Mouse (Mus musculus) kidney, adult 9 months (tissue): ENCODE results near the gene Akap2.
A peak's percentile ranks its signal among the peaks of the same experiment; 100 is the strongest.

Experiments used
- DNase-seq: peaks from one replicate; pipeline ENCODE4 v3.0.0; 2022

Gene Akap2

GRCm38 (mm10) chr4:57839343-57839742 lies 121.9 kb downstream of the Akap2 start:
- DNase-seq, result no peak

GRCm38 (mm10) chr4:57841911-57842310 lies 124.5 kb downstream of the Akap2 start:
- no peak for DNase-seq

GRCm38 (mm10) chr4:57842472-57843305 lies 125.2 kb downstream of the Akap2 start:
- peak; percentile 61 for DNase-seq

- peak; percentile 96 for DNase-seq
Measured at GRCm38 (mm10) chr4:57845031-57845431, 127.6 kb downstream of the Akap2 start.

DNA sequence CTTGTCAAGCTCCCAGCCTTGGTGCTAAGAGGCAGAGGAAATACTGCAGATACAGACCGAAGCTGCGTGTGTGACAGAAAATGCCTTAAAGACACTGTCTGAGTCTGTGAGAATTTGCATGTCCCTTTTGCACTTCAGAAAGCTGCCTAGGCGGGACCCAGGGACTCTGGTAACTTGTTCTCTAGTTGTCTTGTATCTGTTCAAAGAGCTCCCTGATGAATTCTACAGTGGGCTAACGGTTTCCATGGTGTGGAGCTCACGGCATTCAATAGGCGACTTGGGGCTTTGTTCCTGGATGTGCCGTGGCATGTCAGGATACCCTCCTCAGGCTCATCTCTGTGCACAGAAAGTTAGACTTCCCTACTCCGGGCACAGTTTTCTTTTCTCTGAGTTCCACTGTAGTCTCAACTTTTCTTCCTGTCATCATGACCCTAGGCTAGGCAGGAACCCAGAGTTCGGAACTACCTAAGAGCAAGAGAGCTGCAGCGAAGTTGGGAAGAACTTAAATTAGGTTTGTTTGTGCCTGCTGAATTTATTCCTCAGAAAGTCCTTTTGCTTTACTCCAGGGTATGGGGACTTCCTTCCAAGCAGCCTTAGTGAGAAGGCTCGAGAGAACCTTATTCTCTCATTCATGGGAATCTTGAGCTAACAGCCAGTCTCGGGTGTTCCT lies 128.2 kb downstream of the Akap2 start:
- DNase-seq, result no peak

DNA sequence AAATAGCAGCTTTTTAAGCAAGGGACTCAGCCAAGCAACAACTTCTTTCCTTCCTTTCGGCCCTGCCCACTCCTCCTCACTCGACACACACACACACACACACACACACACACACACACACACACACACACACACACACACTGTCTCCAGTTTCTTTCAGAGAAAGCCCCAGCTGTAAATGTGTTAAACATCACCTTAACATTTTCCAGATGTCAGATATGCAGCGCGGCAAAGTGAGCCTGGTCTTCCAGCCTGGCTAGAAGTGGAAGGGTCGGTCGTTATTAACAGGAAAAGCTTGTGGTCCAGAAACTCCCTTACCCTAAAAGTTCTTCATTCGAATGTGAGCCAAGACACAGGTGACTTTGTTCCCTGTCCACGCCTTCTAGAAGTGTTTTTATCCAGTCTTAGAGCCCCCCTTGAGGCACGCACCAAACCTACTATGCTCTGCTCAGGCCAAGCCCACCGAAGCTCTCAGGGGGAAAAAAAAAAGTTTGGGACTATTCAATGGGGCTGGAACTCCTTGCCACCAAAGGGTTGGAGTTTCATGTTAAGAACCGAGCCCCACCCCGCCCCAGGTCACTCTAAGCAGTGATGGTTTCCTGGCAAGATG lies 129.0 kb downstream of the Akap2 start:
- no peak for DNase-seq

DNA sequence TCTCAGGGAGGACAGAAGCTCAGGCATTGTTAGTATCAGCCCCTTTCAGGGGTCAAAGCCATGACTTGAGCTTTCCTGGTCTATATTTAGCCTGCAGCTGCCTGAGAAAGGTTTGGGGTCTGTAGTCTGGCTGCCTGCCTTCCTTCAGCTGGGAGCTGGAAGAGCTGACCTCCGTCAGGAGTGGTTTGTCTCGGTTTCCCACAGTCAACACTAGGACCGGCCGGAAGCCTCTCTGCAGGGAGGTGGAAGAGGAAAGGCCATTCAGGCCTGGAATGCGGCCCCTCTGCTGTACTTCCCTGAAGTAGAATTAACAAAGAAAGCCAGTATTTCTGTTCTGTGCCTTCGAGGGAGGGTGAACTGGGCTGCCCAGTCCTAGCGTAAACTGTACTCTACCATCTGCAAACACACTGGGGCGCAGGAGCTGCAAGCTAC lies 129.6 kb downstream of the Akap2 start:
- peak; percentile 57 for DNase-seq

- DNase-seq, result no peak
Measured at GRCm38 (mm10) chr4:57847676-57848075, 130.2 kb downstream of the Akap2 start.

DNA sequence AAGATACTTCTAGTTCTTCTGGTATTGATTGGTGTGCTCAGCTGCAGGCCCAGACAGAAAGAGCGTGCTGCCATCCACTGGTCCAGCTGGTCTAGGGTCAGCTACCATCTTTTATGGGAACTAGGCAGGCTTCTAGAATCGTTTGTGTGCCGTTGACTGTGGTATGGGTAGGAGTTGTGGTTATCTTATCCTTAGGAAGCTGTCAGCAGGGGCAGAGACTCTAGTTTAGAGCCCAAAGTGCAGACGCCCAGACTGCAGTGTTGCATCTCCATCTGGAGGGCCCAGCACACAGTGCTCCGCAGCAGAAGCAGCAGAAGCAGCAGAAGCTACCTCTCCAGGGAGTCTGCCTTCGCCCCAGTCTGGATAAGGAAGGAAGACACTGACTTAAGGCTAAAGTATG lies 132.0 kb downstream of the Akap2 start:
- DNase-seq, result no peak

DNA sequence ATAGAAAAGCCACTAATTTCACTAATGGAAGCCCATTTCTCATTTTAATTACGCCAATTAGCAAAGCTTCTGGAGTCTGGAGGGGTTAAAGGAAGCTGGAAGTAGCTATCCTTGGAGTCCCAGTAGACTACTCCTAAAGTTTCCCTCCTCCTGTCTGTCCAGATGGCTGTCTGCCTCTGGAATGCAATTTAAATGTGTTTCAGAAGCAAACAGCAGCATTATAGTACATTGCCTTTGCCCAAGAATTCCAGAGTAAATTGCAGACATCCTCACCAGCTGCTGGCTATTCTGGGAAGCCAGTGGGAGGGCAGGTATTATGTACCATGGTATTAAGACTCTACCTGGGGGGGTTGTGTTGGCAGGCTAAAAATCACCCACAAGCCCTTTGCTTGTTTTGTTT lies 134.3 kb downstream of the Akap2 start:
- no peak for DNase-seq

- DNase-seq, result no peak
Measured at GRCm38 (mm10) chr4:57852461-57853040, 135.1 kb downstream of the Akap2 start.

- no peak for DNase-seq
Measured at GRCm38 (mm10) chr4:57854181-57854580, 136.7 kb downstream of the Akap2 start.

GRCm38 (mm10) chr4:57855281-57855941 lies 138.0 kb downstream of the Akap2 start:
- no peak for DNase-seq

GRCm38 (mm10) chr4:57856673-57857072 lies 139.2 kb downstream of the Akap2 start:
- DNase-seq, result peak; percentile 76

GRCm38 (mm10) chr4:57860204-57860611 lies 142.8 kb downstream of the Akap2 start:
- DNase-seq, result peak; percentile 66

- DNase-seq, result peak; percentile 78
Measured at GRCm38 (mm10) chr4:57861166-57861565, 143.7 kb downstream of the Akap2 start.

- DNase-seq, result no peak
Measured at GRCm38 (mm10) chr4:57861856-57862255, 144.4 kb downstream of the Akap2 start.

- no peak for DNase-seq
Measured at GRCm38 (mm10) chr4:57862269-57862986, 145.0 kb downstream of the Akap2 start.

- peak; percentile 63 for DNase-seq
Measured at GRCm38 (mm10) chr4:57866088-57866487, 148.6 kb downstream of the Akap2 start.

DNA sequence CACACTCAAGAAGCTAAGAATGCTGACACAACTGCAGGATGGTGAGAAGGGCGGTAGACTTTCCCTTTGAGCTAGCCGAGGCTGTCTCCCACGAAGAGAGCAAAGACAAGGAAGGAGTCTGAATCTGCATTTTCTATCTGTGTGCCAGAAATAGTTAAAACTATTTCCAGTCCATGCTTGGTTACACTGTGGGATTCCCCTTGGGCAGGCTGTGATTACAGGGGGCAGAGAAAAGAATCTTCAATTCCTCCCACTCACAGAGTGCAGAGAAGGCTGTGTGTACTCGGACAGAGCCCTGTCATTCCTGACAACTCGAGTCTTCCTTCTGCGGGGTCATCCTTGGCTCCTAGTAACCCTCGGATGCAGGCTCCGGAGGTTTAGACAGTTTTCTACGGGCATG lies 149.5 kb downstream of the Akap2 start:
- DNase-seq, result no peak

DNA sequence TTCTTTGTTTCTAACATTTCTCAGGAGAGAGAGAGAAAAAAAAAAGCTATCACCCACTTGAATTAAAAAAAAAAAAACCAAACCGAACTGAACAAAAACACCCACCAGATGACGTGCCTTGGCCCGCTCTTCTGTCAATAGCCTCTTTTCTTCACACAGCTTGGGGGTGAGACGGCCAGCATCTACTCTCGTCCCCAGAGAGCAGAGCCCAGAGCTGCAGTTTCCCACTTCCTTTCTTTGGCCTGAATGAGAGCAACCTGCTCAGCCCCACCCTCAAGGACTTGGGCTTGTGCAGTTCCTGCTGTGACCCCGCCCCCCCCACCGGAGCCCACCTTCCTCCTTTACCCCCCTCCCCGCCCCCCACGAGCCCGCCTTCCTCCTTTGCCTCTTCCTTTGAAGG lies 150.0 kb downstream of the Akap2 start:
- DNase-seq, result no peak

DNA sequence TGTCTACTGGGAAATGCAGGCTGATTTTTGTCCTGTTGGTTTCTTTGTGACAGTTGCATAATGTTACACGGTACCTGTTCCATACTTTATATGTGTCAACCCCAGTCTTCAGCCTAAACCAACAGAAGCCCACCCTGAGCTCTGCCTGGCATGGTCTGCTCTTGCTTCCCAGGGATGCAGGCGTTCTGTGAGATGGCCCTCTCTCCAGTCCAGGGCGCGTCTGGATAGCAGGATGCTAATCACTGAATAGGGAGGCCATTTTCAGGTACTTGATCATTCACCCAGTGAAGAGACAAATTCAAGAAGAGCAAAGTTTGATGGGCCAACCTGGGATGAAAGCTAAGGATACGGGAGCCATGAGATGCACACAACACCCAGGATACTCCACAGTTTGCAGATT lies 161.7 kb downstream of the Akap2 start:
- DNase-seq, result no peak
